Mouse (Mus musculus): ENCODE data around the gene Rasal2. TPM values are rescaled to one million over a fixed set of nuclear protein-coding genes. Genes with fewer than 3 reads are reported as not detected.
A peak's percentile ranks its signal among the peaks of the same experiment; 100 is the strongest.

Rasal2 gene
- polyA plus RNA-seq, 1 experiment from 2014 or later, result 37.1 TPM

DNA sequence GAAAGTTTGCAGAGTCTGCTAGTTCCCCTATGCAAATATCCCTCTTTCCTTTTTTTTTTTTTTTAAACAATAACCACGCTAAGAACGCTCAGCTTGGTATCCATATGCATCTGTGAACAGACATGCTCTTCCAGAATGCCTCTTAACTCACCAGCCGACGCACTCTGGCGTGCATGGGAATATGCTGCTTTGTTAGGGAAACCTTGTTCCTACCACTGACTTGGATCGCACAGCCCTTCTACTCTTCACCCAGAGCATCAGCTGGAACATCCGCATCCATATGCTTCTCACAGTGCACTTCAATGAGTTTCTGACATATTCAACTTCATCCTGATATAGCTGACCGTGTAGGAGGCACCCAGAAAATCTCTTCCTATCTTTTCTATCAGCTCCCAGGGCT, 243.1 kb downstream of the Rasal2 start:
- Histone ChIP-seq H3K9ac (ENCODE audit: low read depth, low read length) (no peak overlapping the region), H3K36me3 (ENCODE audit: control insufficient read depth, insufficient read depth, low read length) (peaks cover 2% of the 10 kb centered on the region; the same call in 1 of the 2 replicates), H3K9me3 (ENCODE audit: control insufficient read depth, low read length) (no peaks in the 10 kb centered on the region), H3K4me3 (ENCODE audit: low read length) (no peak overlapping the region), H3K27me3 (replicated peaks; ENCODE audit: control insufficient read depth, insufficient read depth, low read length) (no peaks in the 10 kb centered on the region), H3K4me1 (ENCODE audit: control insufficient read depth, insufficient read depth, low read depth, low read length) (no peaks in the 10 kb centered on the region), H3K27ac (ENCODE audit: low read depth, low read length) (no peak overlapping the region), H3K4me2 (ENCODE audit: low read length) (no peak overlapping the region)
- no peak for ATAC-seq
- 84% methylated on average over 8 of the region's 8 CpGs for WGBS

GRCm38 (mm10) chr1:157168891-157169290, 243.5 kb downstream of the Rasal2 start:
- Histone ChIP-seq H3K4me2 (ENCODE audit: low read length) (no peak overlapping the region), H3K36me3 (ENCODE audit: control insufficient read depth, insufficient read depth, low read length) (peaks cover 3% of the 10 kb centered on the region; the same call in 1 of the 2 replicates), H3K9ac (ENCODE audit: low read depth, low read length) (no peak overlapping the region), H3K4me3 (ENCODE audit: low read length) (no peak overlapping the region), H3K9me3 (ENCODE audit: control insufficient read depth, low read length) (no peaks in the 10 kb centered on the region), H3K27ac (ENCODE audit: low read depth, low read length) (no peak overlapping the region), H3K4me1 (ENCODE audit: control insufficient read depth, insufficient read depth, low read depth, low read length) (no peaks in the 10 kb centered on the region), H3K27me3 (replicated peaks; ENCODE audit: control insufficient read depth, insufficient read depth, low read length) (no peaks in the 10 kb centered on the region)
- no peak for ATAC-seq
- 92% methylated on average over 7 of the region's 7 CpGs for WGBS

- no peak overlapping the region for H3K9ac ChIP-seq (ENCODE audit: low read depth, low read length)
- no peak overlapping the region for H3K27ac ChIP-seq (ENCODE audit: low read depth, low read length)
- H3K4me3 ChIP-seq (ENCODE audit: low read length), result no peak overlapping the region
- no peak for ATAC-seq
- H3K4me2 ChIP-seq (ENCODE audit: low read length), result no peak overlapping the region
- no peaks in the 10 kb centered on the region for H3K4me1 ChIP-seq (ENCODE audit: control insufficient read depth, insufficient read depth, low read depth, low read length)
- H3K9me3 ChIP-seq (ENCODE audit: control insufficient read depth, low read length), result no peaks in the 10 kb centered on the region
- H3K27me3 ChIP-seq (replicated peaks; ENCODE audit: control insufficient read depth, insufficient read depth, low read length), result no peaks in the 10 kb centered on the region
- H3K36me3 ChIP-seq (ENCODE audit: control insufficient read depth, insufficient read depth, low read length), result peaks cover 9% of the 10 kb centered on the region
These were observed 258.6 kb downstream of the Rasal2 start for GRCm38 (mm10) chr1:157153781-157154180.

DNA sequence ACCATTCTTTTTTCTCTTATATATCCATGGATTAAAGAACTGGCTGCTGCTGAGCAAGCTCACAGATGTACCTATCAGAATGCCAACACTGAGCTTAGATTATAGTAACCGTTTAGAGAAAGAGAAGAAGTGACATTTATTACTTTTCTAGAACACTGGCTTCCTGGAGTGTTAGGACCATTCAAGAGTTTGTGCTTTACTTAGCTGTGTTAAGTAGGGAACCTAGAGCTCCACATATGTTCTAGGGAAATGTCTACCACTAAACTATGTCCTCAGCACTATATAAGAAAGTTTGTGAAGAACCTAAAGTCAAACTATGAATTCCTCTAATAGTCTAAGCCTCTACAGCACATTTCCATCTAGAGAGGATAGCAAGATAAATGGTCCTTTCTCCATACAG, 262.3 kb downstream of the Rasal2 start:
- Histone ChIP-seq H3K4me2 (ENCODE audit: low read length) (no peak overlapping the region), H3K36me3 (ENCODE audit: control insufficient read depth, insufficient read depth, low read length) (peaks cover 4% of the 10 kb centered on the region; the same call in 1 of the 2 replicates), H3K9me3 (ENCODE audit: control insufficient read depth, low read length) (no peaks in the 10 kb centered on the region), H3K27ac (ENCODE audit: low read depth, low read length) (no peak overlapping the region), H3K4me1 (ENCODE audit: control insufficient read depth, insufficient read depth, low read depth, low read length) (no peaks in the 10 kb centered on the region), H3K9ac (ENCODE audit: low read depth, low read length) (no peak overlapping the region), H3K27me3 (replicated peaks; ENCODE audit: control insufficient read depth, insufficient read depth, low read length) (no peaks in the 10 kb centered on the region), H3K4me3 (ENCODE audit: low read length) (no peak overlapping the region)
- 86% methylated on average over 1 of the region's 1 CpGs for WGBS
- no peak for ATAC-seq

GRCm38 (mm10) chr1:157144621-157145020, 267.8 kb downstream of the Rasal2 start:
- no peak for ATAC-seq
- Histone ChIP-seq H3K9me3 (ENCODE audit: control insufficient read depth, low read length) (no peaks in the 10 kb centered on the region), H3K4me2 (ENCODE audit: low read length) (no peak overlapping the region), H3K4me3 (ENCODE audit: low read length) (no peak overlapping the region), H3K27me3 (replicated peaks; ENCODE audit: control insufficient read depth, insufficient read depth, low read length) (no peaks in the 10 kb centered on the region), H3K9ac (ENCODE audit: low read depth, low read length) (no peak overlapping the region), H3K4me1 (ENCODE audit: control insufficient read depth, insufficient read depth, low read depth, low read length) (no peaks in the 10 kb centered on the region), H3K36me3 (ENCODE audit: control insufficient read depth, insufficient read depth, low read length) (peaks cover 6% of the 10 kb centered on the region; the same call in 1 of the 2 replicates), H3K27ac (ENCODE audit: low read depth, low read length) (no peak overlapping the region)
- WGBS, result 83% methylated on average over 3 of the region's 3 CpGs

DNA sequence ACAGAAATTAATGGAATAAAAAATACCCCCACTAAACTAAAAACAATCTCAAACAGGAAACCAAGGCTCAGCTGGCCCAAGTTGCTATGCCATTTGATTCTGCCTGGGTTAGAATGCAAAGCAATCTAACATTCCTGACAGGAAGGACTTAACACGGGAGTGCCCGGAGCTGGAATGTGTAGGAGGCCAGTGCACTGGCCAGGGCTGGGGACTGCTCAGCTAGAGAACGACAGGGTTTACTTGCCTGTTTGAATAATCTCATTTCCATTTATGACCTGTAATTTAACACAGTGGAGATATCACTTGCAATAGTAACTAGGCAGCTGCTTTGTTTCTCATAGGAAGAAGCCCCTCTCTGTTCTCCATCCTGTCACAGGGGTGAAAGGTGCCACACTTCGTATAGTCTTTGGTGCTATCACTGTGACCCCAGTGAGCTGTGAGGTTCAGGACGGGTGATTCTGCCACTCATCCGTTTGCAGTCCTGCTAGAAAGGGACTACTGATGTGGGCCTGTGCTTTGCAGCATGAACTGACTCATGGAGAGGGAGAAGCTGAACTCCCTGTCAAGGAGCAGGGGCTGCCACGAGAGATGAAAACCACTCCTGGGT, 269.0 kb downstream of the Rasal2 start:
- H3K27ac ChIP-seq (ENCODE audit: low read depth, low read length), result no peak overlapping the region
- no peak overlapping the region for H3K4me3 ChIP-seq (ENCODE audit: low read length)
- ATAC-seq, result peak; percentile 40; the same call in 1 of the 2 replicates
- no peaks in the 10 kb centered on the region for H3K27me3 ChIP-seq (replicated peaks; ENCODE audit: control insufficient read depth, insufficient read depth, low read length)
- H3K36me3 ChIP-seq (ENCODE audit: control insufficient read depth, insufficient read depth, low read length), result peaks cover 6% of the 10 kb centered on the region; the same call in 1 of the 2 replicates
- H3K9me3 ChIP-seq (ENCODE audit: control insufficient read depth, low read length), result no peaks in the 10 kb centered on the region
- no peak overlapping the region; the same call in 1 of the 2 replicates for H3K9ac ChIP-seq (ENCODE audit: low read depth, low read length)
- no peaks in the 10 kb centered on the region for H3K4me1 ChIP-seq (ENCODE audit: control insufficient read depth, insufficient read depth, low read depth, low read length)
- WGBS, result 40% methylated on average over 7 of the region's 7 CpGs
- H3K4me2 ChIP-seq (ENCODE audit: low read length), result no peak overlapping the region

- no peak for ATAC-seq
- Histone ChIP-seq H3K4me3 (ENCODE audit: low read length) (no peak overlapping the region), H3K9ac (ENCODE audit: low read depth, low read length) (no peak overlapping the region), H3K4me2 (ENCODE audit: low read length) (no peak overlapping the region), H3K4me1 (ENCODE audit: control insufficient read depth, insufficient read depth, low read depth, low read length) (no peaks in the 10 kb centered on the region), H3K27me3 (replicated peaks; ENCODE audit: control insufficient read depth, insufficient read depth, low read length) (no peaks in the 10 kb centered on the region), H3K9me3 (ENCODE audit: control insufficient read depth, low read length) (no peaks in the 10 kb centered on the region), H3K27ac (ENCODE audit: low read depth, low read length) (no peak overlapping the region), H3K36me3 (ENCODE audit: control insufficient read depth, insufficient read depth, low read length) (peaks cover 2% of the 10 kb centered on the region; the same call in 1 of the 2 replicates)
- WGBS, result 88% methylated on average over 3 of the region's 3 CpGs
These were observed 271.4 kb downstream of the Rasal2 start for GRCm38 (mm10) chr1:157141014-157141413.

- Histone ChIP-seq H3K27me3 (replicated peaks; ENCODE audit: control insufficient read depth, insufficient read depth, low read length) (no peaks in the 10 kb centered on the region), H3K4me3 (ENCODE audit: low read length) (no peak overlapping the region), H3K4me2 (ENCODE audit: low read length) (no peak overlapping the region), H3K4me1 (ENCODE audit: control insufficient read depth, insufficient read depth, low read depth, low read length) (no peaks in the 10 kb centered on the region), H3K36me3 (ENCODE audit: control insufficient read depth, insufficient read depth, low read length) (peaks cover 5% of the 10 kb centered on the region; the same call in 1 of the 2 replicates), H3K27ac (ENCODE audit: low read depth, low read length) (no peak overlapping the region), H3K9me3 (ENCODE audit: control insufficient read depth, low read length) (no peaks in the 10 kb centered on the region), H3K9ac (ENCODE audit: low read depth, low read length) (no peak overlapping the region)
- 91% methylated on average over 1 of the region's 1 CpGs for WGBS
- no peak for ATAC-seq
These were observed 274.5 kb downstream of the Rasal2 start for GRCm38 (mm10) chr1:157137854-157138241.

DNA sequence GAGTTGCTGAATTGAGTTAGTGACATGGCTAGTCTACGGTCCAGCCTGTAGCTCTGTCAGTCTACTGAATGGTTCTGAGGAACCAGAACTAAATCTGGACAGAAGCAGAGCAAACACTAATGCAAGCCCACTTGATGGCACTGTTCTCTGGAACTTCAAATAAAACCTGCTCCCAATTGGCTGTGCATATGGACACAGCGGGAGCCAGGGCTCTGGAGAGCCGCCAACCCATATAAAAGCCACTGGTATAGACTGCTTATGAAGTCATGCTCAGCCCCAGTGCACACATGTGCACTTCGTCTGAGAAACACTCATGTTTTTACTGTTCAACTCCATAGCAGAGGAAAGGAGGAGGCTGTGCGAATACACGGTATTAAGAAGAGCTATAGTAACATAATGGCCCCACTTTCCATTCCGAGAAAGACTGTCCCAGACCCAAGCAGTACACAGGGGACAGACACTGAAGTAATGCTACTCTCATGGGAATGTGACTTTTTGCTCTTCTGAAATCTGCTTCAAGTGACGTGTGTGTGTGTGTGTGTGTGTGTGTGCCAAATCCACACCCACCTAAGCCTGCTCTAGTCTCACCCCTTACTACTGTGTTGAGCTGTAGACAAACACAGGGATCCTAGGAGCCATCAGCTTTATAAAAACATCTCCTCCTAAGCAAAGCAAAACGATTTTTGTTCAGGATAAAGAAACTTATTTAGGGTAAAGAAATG, 275.1 kb downstream of the Rasal2 start:
- H3K4me3 ChIP-seq (ENCODE audit: low read length), result no peak overlapping the region
- no peaks in the 10 kb centered on the region for H3K4me1 ChIP-seq (ENCODE audit: control insufficient read depth, insufficient read depth, low read depth, low read length)
- H3K36me3 ChIP-seq (ENCODE audit: control insufficient read depth, insufficient read depth, low read length), result peaks cover 5% of the 10 kb centered on the region; the same call in 1 of the 2 replicates
- H3K9me3 ChIP-seq (ENCODE audit: control insufficient read depth, low read length), result no peaks in the 10 kb centered on the region
- H3K9ac ChIP-seq (ENCODE audit: low read depth, low read length), result no peak overlapping the region
- H3K27ac ChIP-seq (ENCODE audit: low read depth, low read length), result no peak overlapping the region
- ATAC-seq, result peak; percentile 76
- H3K27me3 ChIP-seq (replicated peaks; ENCODE audit: control insufficient read depth, insufficient read depth, low read length), result no peaks in the 10 kb centered on the region
- WGBS, result 66% methylated on average over 9 of the region's 9 CpGs
- H3K4me2 ChIP-seq (ENCODE audit: low read length), result no peak overlapping the region
